Mouse (Mus musculus) lung, embryonic 14.5 days (tissue): ENCODE measurements around the gene Rapgef5. TPM values are rescaled to one million over a fixed set of nuclear protein-coding genes. Genes with fewer than 3 reads are reported as not detected.
A peak's percentile ranks its signal among the peaks of the same experiment; 100 is the strongest.

ENCODE experiments used
- ATAC-seq: fragments of 200-750 bp; cut with Nextera tagmentation; 2 replicates; pipeline ENCODE4 v1.8.0; 2017; ENCODE audit warnings: mild to moderate bottlenecking, moderate TSS enrichment, moderate library complexity; ENCODE audit not compliant: insufficient read depth
- DNase-seq: peaks from one replicate; pipeline ENCODE4 v3.0.0-alpha.2; 2015
- H3K27ac ChIP-seq: fragments of 300-500 bp; sonication (generic); 2 replicates; pipeline ENCODE4 v1.5.1; 2014; ENCODE audit warnings: low read depth, mild to moderate bottlenecking, moderate library complexity
- H3K27me3 ChIP-seq: fragments of 300-500 bp; sonication (generic); 2 replicates; pipeline ENCODE4 v1.6.1; 2014; ENCODE audit warnings: low read length, control low read depth; ENCODE audit not compliant: insufficient read depth
- H3K36me3 ChIP-seq: fragments of 300-500 bp; sonication (generic); 2 replicates; pipeline ENCODE4 v1.6.1; 2014; ENCODE audit warnings: control low read depth; ENCODE audit not compliant: insufficient read depth
- H3K4me1 ChIP-seq: fragments of 300-500 bp; sonication (generic); 2 replicates; pipeline ENCODE4 v1.6.1; 2014; ENCODE audit warnings: antibody characterized with exemption, control low read depth; ENCODE audit not compliant: insufficient read depth
- H3K4me2 ChIP-seq: fragments of 300-500 bp; sonication (generic); 2 replicates; pipeline ENCODE4 v1.6.1; 2014; ENCODE audit warnings: mild to moderate bottlenecking
- H3K4me3 ChIP-seq: fragments of 300-500 bp; sonication (generic); 2 replicates; pipeline ENCODE4 v1.5.1; 2014; ENCODE audit warnings: low read depth, low read length
- H3K9ac ChIP-seq: fragments of 300-500 bp; sonication (generic); 2 replicates; pipeline ENCODE4 v1.6.1; 2014
- H3K9me3 ChIP-seq: fragments of 300-500 bp; sonication (generic); 2 replicates; pipeline ENCODE4 v1.6.1; 2016; ENCODE audit warnings: low read depth, low read length, control low read depth
- CTCF ChIP-seq: IDR thresholded peaks from 2 replicates; pipeline ENCODE4 v1.5.1; 2016; ENCODE audit warnings: antibody characterized with exemption, low read depth
- WGBS: fragments of 180-500 bp; shearing (Covaris S2); extraction: QIAGEN DNeasy Blood & Tissue Kit; methylation state at CpG from one replicate; pipeline ENCODE4 v1.1.7; 2014; 5-methylcytosine and 5-hydroxymethylcytosine counted together
- polyA plus RNA-seq: library from polyadenylated mRNA; unstranded; fragments of >200 nt; fragmentation: Nextera tagmentation; extraction: Ambion mirVana; gene quantifications from 2 replicates; pipeline ENCODE4 v1.2.1, GENCODE M21; 2014

Gene Rapgef5
- polyA plus RNA-seq, 1 experiment from 2014 or later, result 22.9 TPM

DNA sequence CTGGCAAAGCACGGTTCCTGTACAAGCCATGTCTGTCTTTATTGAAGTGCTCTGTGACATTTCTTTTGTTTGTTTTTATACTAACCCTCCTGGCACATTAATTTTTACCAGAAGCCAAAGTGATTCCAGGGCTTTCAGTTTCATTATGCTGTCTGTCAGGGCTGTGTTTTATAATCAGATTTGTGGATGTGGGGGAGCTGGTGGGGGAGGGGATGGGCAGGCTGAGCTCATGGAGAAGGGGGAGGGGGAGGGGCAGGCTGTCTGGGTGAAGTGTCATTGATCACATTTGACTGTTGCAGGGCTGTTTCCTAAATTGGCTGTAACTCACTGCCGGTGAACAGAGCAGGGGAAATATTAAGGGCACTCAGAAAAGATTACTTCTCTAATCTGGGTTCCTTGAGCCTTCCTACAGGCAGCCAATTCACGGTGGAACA, 211.9 kb downstream of the Rapgef5 start:
- H3K9ac ChIP-seq, result no peak overlapping the region
- DNase-seq (no peak), ATAC-seq (no peak)
- H3K4me3 ChIP-seq, result no peak overlapping the region
- no peaks in the 10 kb centered on the region for H3K4me1 ChIP-seq
- WGBS, result 35% methylated on average over 3 of the region's 3 CpGs
- no peaks in the 10 kb centered on the region for H3K36me3 ChIP-seq
- H3K27me3 ChIP-seq, result no peaks in the 10 kb centered on the region
- no peak overlapping the region for H3K4me2 ChIP-seq
- no peak overlapping the region for H3K27ac ChIP-seq
- TF ChIP-seq CTCF, result no peak
- no peaks in the 10 kb centered on the region for H3K9me3 ChIP-seq

GRCm38 (mm10) chr12:117733611-117734010, 217.3 kb downstream of the Rapgef5 start:
- no peaks in the 10 kb centered on the region for H3K9me3 ChIP-seq
- ATAC-seq, result no peak
- TF ChIP-seq CTCF, result no peak

DNA sequence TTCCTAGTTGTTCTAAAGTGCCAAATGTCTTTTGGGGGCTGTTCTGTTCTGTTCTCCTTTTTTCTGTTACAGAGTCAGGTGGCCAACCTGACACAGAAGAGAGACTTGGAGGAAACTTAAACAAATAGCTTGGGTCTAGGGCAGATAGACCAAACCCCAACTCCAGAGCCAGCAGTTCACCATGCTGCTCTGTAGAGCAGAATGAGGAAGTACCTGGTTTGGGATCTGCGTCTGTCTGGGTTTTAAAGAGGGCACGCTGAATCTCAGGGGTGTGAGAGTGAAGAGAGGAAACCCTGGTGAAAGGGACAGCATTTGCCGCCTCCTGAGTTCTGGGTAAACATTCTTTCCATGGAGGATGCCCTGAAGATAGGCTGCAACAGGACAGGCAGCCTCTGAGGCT, 219.9 kb downstream of the Rapgef5 start:
- DNase-seq, result no peak

More at GRCm38 (mm10) chr12:117733611-117734010, 217.3 kb downstream of the Rapgef5 start:
- H3K27me3 ChIP-seq, result no peaks in the 10 kb centered on the region
- no peaks in the 10 kb centered on the region for H3K36me3 ChIP-seq
- no peak overlapping the region for H3K4me2 ChIP-seq
- no peak for DNase-seq
- no peak overlapping the region for H3K27ac ChIP-seq
- H3K4me3 ChIP-seq, result no peak overlapping the region
- no peaks in the 10 kb centered on the region for H3K4me1 ChIP-seq
- H3K9ac ChIP-seq, result no peak overlapping the region

DNA sequence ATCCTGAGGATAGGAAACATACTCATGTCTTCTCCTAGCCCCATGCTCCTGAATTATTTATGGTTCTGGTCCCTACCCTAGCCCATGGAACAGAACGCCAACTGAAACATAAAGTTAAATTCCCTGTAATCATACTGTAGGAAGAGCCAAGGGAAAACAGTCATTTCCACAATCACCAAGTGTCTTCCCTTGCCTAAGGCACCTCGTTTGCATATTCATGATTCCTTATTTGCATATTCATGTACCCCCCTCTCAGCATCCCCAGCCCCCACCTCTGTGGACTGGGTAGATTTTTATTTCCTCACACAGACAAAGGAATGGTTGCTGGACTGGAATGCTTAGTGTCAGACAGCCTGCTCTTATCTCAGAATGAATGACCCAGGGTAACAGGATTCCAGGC, 220.6 kb downstream of the Rapgef5 start:
- WGBS, result 45% methylated on average over 2 of the region's 2 CpGs
- no peaks in the 10 kb centered on the region for H3K4me1 ChIP-seq

More for the DNA sequence above, 219.9 kb downstream of the Rapgef5 start:
- ATAC-seq, result no peak
- H3K27ac ChIP-seq, result no peak overlapping the region
- TF ChIP-seq CTCF, result no peak
- no peak overlapping the region for H3K4me3 ChIP-seq
- no peak overlapping the region for H3K4me2 ChIP-seq
- no peaks in the 10 kb centered on the region for H3K9me3 ChIP-seq
- H3K9ac ChIP-seq, result no peak overlapping the region
- no peaks in the 10 kb centered on the region for H3K27me3 ChIP-seq
- no peaks in the 10 kb centered on the region for H3K36me3 ChIP-seq
- WGBS, result 72% methylated on average over 3 of the region's 3 CpGs
- H3K4me1 ChIP-seq, result no peaks in the 10 kb centered on the region

GRCm38 (mm10) chr12:117737332-117738031, 221.2 kb downstream of the Rapgef5 start:
- no peak overlapping the region for H3K4me3 ChIP-seq
- no peaks in the 10 kb centered on the region for H3K27me3 ChIP-seq
- no peak overlapping the region for H3K4me2 ChIP-seq
- H3K36me3 ChIP-seq, result no peaks in the 10 kb centered on the region
- DNase-seq (no peak), ATAC-seq (no peak)
- no peaks in the 10 kb centered on the region for H3K4me1 ChIP-seq
- TF ChIP-seq CTCF, result no peak
- H3K9me3 ChIP-seq, result no peaks in the 10 kb centered on the region
- WGBS, result 51% methylated on average over 11 of the region's 11 CpGs
- H3K9ac ChIP-seq, result no peak overlapping the region
- H3K27ac ChIP-seq, result no peak overlapping the region

More for the DNA sequence above, 220.6 kb downstream of the Rapgef5 start:
- H3K9ac ChIP-seq, result no peak overlapping the region
- no peak for TF ChIP-seq CTCF
- H3K9me3 ChIP-seq, result no peaks in the 10 kb centered on the region
- no peak overlapping the region for H3K4me2 ChIP-seq
- no peak for ATAC-seq
- DNase-seq, result no peak
- no peaks in the 10 kb centered on the region for H3K36me3 ChIP-seq
- no peak overlapping the region for H3K27ac ChIP-seq
- no peaks in the 10 kb centered on the region for H3K27me3 ChIP-seq
- no peak overlapping the region for H3K4me3 ChIP-seq

DNA sequence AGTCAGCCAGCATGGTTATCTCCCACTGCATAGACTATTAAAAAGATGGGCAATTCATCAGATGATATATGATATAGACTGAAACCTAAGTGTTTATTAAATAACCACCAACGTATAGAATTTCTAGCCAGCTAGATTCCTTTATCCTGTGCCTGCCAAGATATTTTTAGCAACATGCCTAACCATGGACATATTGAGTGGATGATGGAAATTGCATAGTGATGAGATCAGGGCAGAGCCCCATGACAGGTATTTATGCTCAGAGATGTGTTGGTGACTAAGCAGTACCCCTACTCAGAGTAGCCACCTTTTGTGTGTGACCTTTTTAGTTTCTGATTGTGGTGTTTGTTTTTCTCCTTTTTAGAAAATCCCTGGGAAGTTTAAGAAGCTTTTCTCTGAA, 226.2 kb downstream of the Rapgef5 start:
- Histone ChIP-seq H3K27ac (no peak overlapping the region), H3K4me1 (no peaks in the 10 kb centered on the region), H3K4me2 (no peak overlapping the region), H3K27me3 (no peaks in the 10 kb centered on the region), H3K4me3 (no peak overlapping the region), H3K9me3 (no peaks in the 10 kb centered on the region), H3K36me3 (no peaks in the 10 kb centered on the region), H3K9ac (no peak overlapping the region)
- ATAC-seq (no peak), DNase-seq (no peak)
- no peak for TF ChIP-seq CTCF
- 15% methylated on average over 1 of the region's 1 CpGs for WGBS

DNA sequence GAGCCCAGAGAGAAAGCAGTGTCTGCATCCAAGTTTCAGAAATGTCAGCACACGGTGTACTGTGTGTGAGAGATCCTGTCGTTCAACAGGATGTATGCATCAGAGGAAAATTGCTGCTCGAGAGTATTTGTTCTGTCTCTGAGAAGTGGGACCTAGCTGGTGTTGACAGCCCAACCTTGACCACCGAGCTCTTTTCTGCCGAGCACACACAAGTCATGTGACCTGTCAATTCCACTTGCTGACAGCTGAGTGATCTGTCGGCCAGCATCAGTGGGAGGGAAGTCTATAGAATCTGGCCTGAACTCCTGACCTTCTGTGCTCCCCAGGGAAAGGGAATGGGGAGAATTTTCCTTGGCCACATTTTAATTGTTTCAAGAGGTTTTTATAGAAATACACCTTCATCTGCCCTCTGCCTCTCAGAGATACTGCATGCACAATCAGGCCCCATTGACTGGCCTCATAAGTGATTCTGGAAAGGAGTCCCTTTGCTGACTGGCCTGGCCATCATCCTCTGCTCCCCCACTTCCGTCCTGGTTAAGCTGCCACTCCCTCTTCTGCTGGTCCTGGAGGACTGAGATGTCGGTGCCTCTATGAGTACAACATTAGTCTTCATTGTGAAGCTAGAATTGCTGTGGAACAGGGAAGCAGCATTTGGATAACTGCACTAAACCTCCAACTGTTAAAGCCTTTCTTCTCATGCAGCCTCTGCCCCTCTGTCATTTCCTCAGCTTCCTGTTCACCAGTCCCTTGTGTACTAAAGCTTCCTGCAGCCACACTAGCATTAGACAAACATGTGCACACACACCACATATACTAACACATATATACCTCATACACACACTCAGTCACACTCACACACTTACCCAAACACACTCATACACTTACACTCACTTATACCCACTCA, 228.6 kb downstream of the Rapgef5 start:
- WGBS, result 10% methylated on average over 8 of the region's 8 CpGs
- Histone ChIP-seq H3K9me3 (no peaks in the 10 kb centered on the region), H3K36me3 (peaks cover 6% of the 10 kb centered on the region; the same call in 1 of the 2 replicates), H3K9ac (no peak overlapping the region), H3K27ac (no peak overlapping the region; the same call in 1 of the 2 replicates), H3K4me1 (no peaks in the 10 kb centered on the region), H3K4me2 (no peak overlapping the region), H3K27me3 (no peaks in the 10 kb centered on the region), H3K4me3 (no peak overlapping the region)
- ATAC-seq, result peak; percentile 51; the same call in 1 of the 2 replicates
- no peak for TF ChIP-seq CTCF
- DNase-seq, result no peak
